Mouse (Mus musculus): ENCODE data around the gene Peak1. TPM values are rescaled to one million over a fixed set of nuclear protein-coding genes. Genes with fewer than 3 reads are reported as not detected.

The Peak1 gene
- polyA plus RNA-seq, 1 experiment from 2014 or later: 2.6 TPM

- no peak for TF ChIP-seq EP300 (IDR thresholded peaks at IDR 0.05; ENCODE audit: low read depth)
- no peak for TF ChIP-seq CTCF (IDR thresholded peaks at IDR 0.05; ENCODE audit: low read depth)
- ATAC-seq (no peak), DNase-seq (no peak)
- H3K9ac ChIP-seq (replicated peaks): no peak overlapping the region
- no peak overlapping the region for H3K4me3 ChIP-seq (ENCODE audit: low read depth, low read length)
- 48% methylated on average over 10 of the region's 10 CpGs for WGBS (ENCODE audit: insufficient replicate concordance)
- no peak overlapping the region for H3K4me2 ChIP-seq (ENCODE audit: low read depth, low read length)
- no peaks in the 10 kb centered on the region for H3K4me1 ChIP-seq (ENCODE audit: insufficient read depth)
- no peak overlapping the region for H3K27ac ChIP-seq (ENCODE audit: low read depth)
- no peaks in the 10 kb centered on the region for H3K9me3 ChIP-seq (ENCODE audit: low read length)
- H3K36me3 ChIP-seq (replicated peaks; ENCODE audit: insufficient read depth, low read length): 0 out of 2 replicates have a peak, but pooled peaks cover 3% of the 10 kb centered on the region
- H3K27me3 ChIP-seq (ENCODE audit: insufficient read depth, low read length): no peaks in the 10 kb centered on the region
Observed at GRCm38 (mm10) chr9:56207083-56207482, 210.8 kb downstream of the Peak1 start.

- no peak for ATAC-seq
Observed at GRCm38 (mm10) chr9:56205336-56205735, 212.5 kb downstream of the Peak1 start.

GRCm38 (mm10) chr9:56204316-56204715 is 213.6 kb downstream of the Peak1 start:
- no peak overlapping the region for H3K4me2 ChIP-seq (ENCODE audit: low read depth, low read length)

More at GRCm38 (mm10) chr9:56205336-56205735, 212.5 kb downstream of the Peak1 start:
- Histone ChIP-seq H3K9ac (replicated peaks) (no peak overlapping the region), H3K4me1 (ENCODE audit: insufficient read depth) (no peaks in the 10 kb centered on the region), H3K4me2 (ENCODE audit: low read depth, low read length) (no peak overlapping the region), H3K4me3 (ENCODE audit: low read depth, low read length) (no peak overlapping the region), H3K9me3 (ENCODE audit: low read length) (no peaks in the 10 kb centered on the region), H3K27ac (ENCODE audit: low read depth) (no peak overlapping the region), H3K36me3 (replicated peaks; ENCODE audit: insufficient read depth, low read length) (0 out of 2 replicates have a peak, but pooled peaks cover 3% of the 10 kb centered on the region), H3K27me3 (ENCODE audit: insufficient read depth, low read length) (no peaks in the 10 kb centered on the region)
- 87% methylated on average over 11 of the region's 11 CpGs for WGBS (ENCODE audit: insufficient replicate concordance)
- TF ChIP-seq CTCF (IDR thresholded peaks at IDR 0.05; ENCODE audit: low read depth) (no peak), EP300 (IDR thresholded peaks at IDR 0.05; ENCODE audit: low read depth) (no peak)
- no peak for DNase-seq

GRCm38 (mm10) chr9:56200645-56201314 is 217.1 kb downstream of the Peak1 start:
- Histone ChIP-seq H3K4me2 (ENCODE audit: low read depth, low read length) (no peak overlapping the region), H3K27ac (ENCODE audit: low read depth) (no peak overlapping the region), H3K4me1 (ENCODE audit: insufficient read depth) (no peaks in the 10 kb centered on the region), H3K9ac (replicated peaks) (no peak overlapping the region), H3K4me3 (ENCODE audit: low read depth, low read length) (no peak overlapping the region), H3K27me3 (ENCODE audit: insufficient read depth, low read length) (no peaks in the 10 kb centered on the region), H3K36me3 (replicated peaks; ENCODE audit: insufficient read depth, low read length) (no peaks in the 10 kb centered on the region), H3K9me3 (ENCODE audit: low read length) (no peaks in the 10 kb centered on the region)
- no peak for ATAC-seq
- peak; percentile 86 for TF ChIP-seq CTCF (IDR thresholded peaks at IDR 0.05; ENCODE audit: low read depth)
- TF ChIP-seq EP300 (IDR thresholded peaks at IDR 0.05; ENCODE audit: low read depth): no peak
- WGBS (ENCODE audit: insufficient replicate concordance): 36% methylated on average over 14 of the region's 14 CpGs
- DNase-seq: peak; percentile 85

More at GRCm38 (mm10) chr9:56204316-56204715, 213.6 kb downstream of the Peak1 start:
- no peak overlapping the region for H3K9ac ChIP-seq (replicated peaks)
- ATAC-seq (no peak), DNase-seq (no peak)
- H3K4me3 ChIP-seq (ENCODE audit: low read depth, low read length): no peak overlapping the region
- TF ChIP-seq CTCF (IDR thresholded peaks at IDR 0.05; ENCODE audit: low read depth): no peak
- no peak for TF ChIP-seq EP300 (IDR thresholded peaks at IDR 0.05; ENCODE audit: low read depth)
- H3K27me3 ChIP-seq (ENCODE audit: insufficient read depth, low read length): no peaks in the 10 kb centered on the region
- H3K9me3 ChIP-seq (ENCODE audit: low read length): no peaks in the 10 kb centered on the region
- WGBS (ENCODE audit: insufficient replicate concordance): 85% methylated on average over 4 of the region's 4 CpGs
- H3K36me3 ChIP-seq (replicated peaks; ENCODE audit: insufficient read depth, low read length): 0 out of 2 replicates have a peak, but pooled peaks cover 3% of the 10 kb centered on the region
- no peaks in the 10 kb centered on the region for H3K4me1 ChIP-seq (ENCODE audit: insufficient read depth)
- H3K27ac ChIP-seq (ENCODE audit: low read depth): no peak overlapping the region

- Histone ChIP-seq H3K4me2 (ENCODE audit: low read depth, low read length) (no peak overlapping the region), H3K4me3 (ENCODE audit: low read depth, low read length) (no peak overlapping the region), H3K9ac (replicated peaks) (no peak overlapping the region), H3K27me3 (ENCODE audit: insufficient read depth, low read length) (no peaks in the 10 kb centered on the region), H3K9me3 (ENCODE audit: low read length) (no peaks in the 10 kb centered on the region), H3K27ac (ENCODE audit: low read depth) (no peak overlapping the region), H3K36me3 (replicated peaks; ENCODE audit: insufficient read depth, low read length) (no peaks in the 10 kb centered on the region), H3K4me1 (ENCODE audit: insufficient read depth) (no peaks in the 10 kb centered on the region)
- TF ChIP-seq CTCF (IDR thresholded peaks at IDR 0.05; ENCODE audit: low read depth) (no peak), EP300 (IDR thresholded peaks at IDR 0.05; ENCODE audit: low read depth) (no peak)
- ATAC-seq (no peak), DNase-seq (no peak)
- WGBS (ENCODE audit: insufficient replicate concordance): 54% methylated on average over 2 of the region's 2 CpGs
Observed at GRCm38 (mm10) chr9:56200200-56200599, 217.7 kb downstream of the Peak1 start.

GRCm38 (mm10) chr9:56196921-56197320 is 220.9 kb downstream of the Peak1 start:
- ATAC-seq (no peak), DNase-seq (no peak)
- no peak overlapping the region for H3K27ac ChIP-seq (ENCODE audit: low read depth)
- 65% methylated on average over 4 of the region's 4 CpGs for WGBS (ENCODE audit: insufficient replicate concordance)
- H3K4me2 ChIP-seq (ENCODE audit: low read depth, low read length): no peak overlapping the region
- no peaks in the 10 kb centered on the region for H3K36me3 ChIP-seq (replicated peaks; ENCODE audit: insufficient read depth, low read length)
- H3K4me1 ChIP-seq (ENCODE audit: insufficient read depth): no peaks in the 10 kb centered on the region
- H3K9ac ChIP-seq (replicated peaks): no peak overlapping the region
- H3K9me3 ChIP-seq (ENCODE audit: low read length): no peaks in the 10 kb centered on the region
- H3K27me3 ChIP-seq (ENCODE audit: insufficient read depth, low read length): no peaks in the 10 kb centered on the region
- no peak overlapping the region for H3K4me3 ChIP-seq (ENCODE audit: low read depth, low read length)
- no peak for TF ChIP-seq EP300 (IDR thresholded peaks at IDR 0.05; ENCODE audit: low read depth)
- TF ChIP-seq CTCF (IDR thresholded peaks at IDR 0.05; ENCODE audit: low read depth): no peak

All from liver, postnatal 0 days (tissue).